Mouse (Mus musculus) embryonic facial prominence, embryonic 13.5 days (tissue): Measurements from ENCODE around the gene Ano9. TPM values are rescaled to one million over a fixed set of nuclear protein-coding genes. Genes with fewer than 3 reads are reported as not detected.

Experiments
- ATAC-seq: fragments of 200-750 bp; cut with Nextera tagmentation; 2 replicates; pipeline ENCODE4 v1.8.0; 2017; ENCODE audit warnings: low read depth; ENCODE audit not compliant: insufficient number of reproducible peaks, insufficient read depth, low FRiP score, low TSS enrichment
- H3K27ac ChIP-seq: fragments of 300-500 bp; sonication (generic); 2 replicates; pipeline ENCODE4 v1.5.1; 2015; ENCODE audit warnings: moderate library complexity, mild to moderate bottlenecking, inconsistent platforms
- H3K27me3 ChIP-seq: fragments of 300-500 bp; sonication (generic); 2 replicates; pipeline ENCODE4 v1.6.1; 2015; ENCODE audit warnings: mild to moderate bottlenecking, inconsistent platforms
- H3K36me3 ChIP-seq: fragments of 300-500 bp; sonication (generic); 2 replicates; pipeline ENCODE4 v1.6.1; 2015; ENCODE audit warnings: mild to moderate bottlenecking, inconsistent platforms
- H3K4me1 ChIP-seq: fragments of 300-500 bp; sonication (generic); 2 replicates; pipeline ENCODE4 v1.6.1; 2015; ENCODE audit warnings: inconsistent platforms
- H3K4me2 ChIP-seq: fragments of 300-500 bp; sonication (generic); 2 replicates; pipeline ENCODE4 v1.6.1; 2015; ENCODE audit warnings: moderate library complexity, mild to moderate bottlenecking, inconsistent platforms
- H3K4me3 ChIP-seq: fragments of 300-500 bp; sonication (generic); 2 replicates; pipeline ENCODE4 v1.5.1; 2015; ENCODE audit warnings: mild to moderate bottlenecking, inconsistent platforms
- H3K9ac ChIP-seq: fragments of 300-500 bp; sonication (generic); 2 replicates; pipeline ENCODE4 v1.6.1; 2015; ENCODE audit warnings: mild to moderate bottlenecking, inconsistent platforms
- H3K9me3 ChIP-seq: fragments of 300-500 bp; sonication (generic); 2 replicates; pipeline ENCODE4 v1.6.1; 2016; ENCODE audit warnings: inconsistent platforms
- WGBS: fragments of 180-500 bp; shearing (Covaris S2); methylation state at CpG from one replicate; pipeline ENCODE4 v1.1.7; 2015; ENCODE audit warnings: mixed read lengths; 5-methylcytosine and 5-hydroxymethylcytosine counted together
- polyA plus RNA-seq: library from polyadenylated mRNA; unstranded; fragments of >200 nt; fragmentation: Nextera tagmentation; extraction: Ambion mirVana; gene quantifications from 2 replicates; pipeline ENCODE4 v1.2.1, GENCODE M21; 2015

Gene Ano9
- polyA plus RNA-seq, 1 experiment from 2014 or later, result 5.2 TPM

DNA sequence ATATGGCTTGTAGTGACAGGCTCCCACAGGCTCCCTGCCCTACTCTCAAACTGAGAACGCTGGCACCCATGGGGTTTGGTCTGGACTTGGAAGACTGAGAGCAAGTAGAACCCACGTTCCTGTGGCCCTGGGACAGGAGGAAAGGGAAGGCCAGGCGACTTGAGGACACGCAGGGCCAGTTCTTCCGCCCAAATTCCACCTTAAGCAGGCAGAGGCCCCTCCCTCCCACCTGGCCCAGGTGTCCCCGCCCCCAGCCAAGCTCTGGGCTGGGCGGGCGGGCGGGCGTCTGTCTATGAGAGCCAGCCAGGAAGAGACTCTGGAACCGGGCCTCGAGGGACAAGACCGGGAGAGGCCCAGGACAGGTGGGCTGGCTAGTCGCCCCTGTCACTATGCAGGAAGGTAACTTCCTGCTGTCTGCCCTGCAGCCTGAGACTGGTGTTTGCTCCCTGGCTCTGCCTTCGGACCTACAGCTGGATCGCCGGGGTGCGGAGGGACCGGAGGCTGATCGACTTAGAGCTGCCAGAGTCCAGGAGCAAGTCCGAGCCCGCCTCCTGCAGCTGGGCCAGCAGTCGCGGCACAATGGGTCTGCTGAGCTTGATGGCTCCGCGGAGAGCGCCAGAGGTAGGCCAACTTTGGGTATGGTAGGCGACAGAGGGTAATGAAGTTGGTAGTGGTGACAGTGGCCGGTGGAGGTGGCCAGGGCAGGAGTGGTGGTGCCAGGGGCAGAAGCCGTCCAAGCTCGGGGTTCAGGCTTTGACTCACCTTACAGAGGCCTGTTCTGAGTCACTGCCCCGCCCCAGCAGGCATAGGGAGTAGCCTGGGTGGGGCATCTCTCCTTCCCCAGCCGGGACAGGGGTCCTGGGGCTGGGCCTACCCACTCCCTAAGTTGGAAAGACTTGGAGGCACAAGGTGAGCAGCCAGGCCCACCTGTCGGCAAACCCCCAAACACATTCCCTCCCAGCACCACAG is 37.8 kb downstream of the Ano9 start:
- no peak; the same call in 1 of the 2 replicates for ATAC-seq
- Histone ChIP-seq H3K9me3 (no peaks in the 10 kb centered on the region), H3K27me3 (peaks cover 11% of the 10 kb centered on the region; the same call in 1 of the 2 replicates), H3K9ac (peak overlapping the region; percentile 62), H3K4me1 (no peaks in the 10 kb centered on the region; the same call in 1 of the 2 replicates), H3K27ac (peak overlapping the region; percentile 68), H3K36me3 (peaks cover 9% of the 10 kb centered on the region), H3K4me2 (peak overlapping the region; percentile 49), H3K4me3 (peak overlapping the region; percentile 38)
- WGBS, result 19% methylated on average over 34 of the region's 34 CpGs

DNA sequence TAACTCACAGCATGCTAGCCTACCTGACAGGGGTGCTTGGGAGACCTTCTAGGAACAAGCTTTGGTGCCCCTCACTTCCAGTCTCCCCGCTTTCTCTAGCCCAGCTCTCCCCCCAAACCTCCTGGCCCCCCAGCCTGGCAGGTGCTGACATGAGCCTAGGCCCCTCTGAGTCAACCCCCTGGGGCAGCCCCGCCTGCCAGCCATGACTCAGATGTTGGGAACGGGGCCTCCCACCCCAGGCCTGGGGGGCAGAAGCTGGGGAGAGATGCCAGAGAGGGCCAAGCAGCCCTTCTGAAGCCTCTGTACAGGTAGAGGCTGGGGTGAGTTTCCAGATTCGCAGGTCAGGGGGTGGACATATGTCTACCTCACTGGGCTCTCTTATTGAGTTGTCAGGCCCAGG is 38.7 kb downstream of the Ano9 start:
- Histone ChIP-seq H3K4me1 (no peaks in the 10 kb centered on the region; the same call in 1 of the 2 replicates), H3K4me3 (no peak overlapping the region), H3K36me3 (peaks cover 9% of the 10 kb centered on the region), H3K27me3 (peaks cover 11% of the 10 kb centered on the region; the same call in 1 of the 2 replicates), H3K9me3 (no peaks in the 10 kb centered on the region), H3K9ac (no peak overlapping the region), H3K27ac (peak overlapping the region; percentile 68; the same call in 1 of the 2 replicates), H3K4me2 (peak overlapping the region; percentile 49)
- WGBS, result 62% methylated on average over 4 of the region's 4 CpGs
- no peak for ATAC-seq

- WGBS, result 84% methylated on average over 15 of the region's 15 CpGs
- no peak within 1 kb of the TSS for H3K9ac ChIP-seq
- H3K27ac ChIP-seq, result peak within 1 kb of the TSS; percentile 68; the same call in 1 of the 2 replicates
- H3K4me3 ChIP-seq, result no peak within 1 kb of the TSS
- no peak for ATAC-seq
- no peaks in the 10 kb centered on the region; the same call in 1 of the 2 replicates for H3K4me1 ChIP-seq
- H3K36me3 ChIP-seq, result peaks cover 5% of the 10 kb centered on the region
- H3K9me3 ChIP-seq, result no peaks in the 10 kb centered on the region
- peak within 1 kb of the TSS; percentile 49 for H3K4me2 ChIP-seq
- H3K27me3 ChIP-seq, result peaks cover 11% of the 10 kb centered on the region; the same call in 1 of the 2 replicates
These were observed 39.8 kb downstream of the Ano9 start, which contains the start of gene Pkp3 for GRCm38 (mm10) chr7:141077841-141078240. Gene Pkp3 (plus strand): TSS chr7:141078218.

GRCm38 (mm10) chr7:141073782-141074181 is 43.8 kb downstream of the Ano9 start:
- Histone ChIP-seq H3K4me1 (peaks cover 26% of the 10 kb centered on the region), H3K9ac (no peak overlapping the region), H3K27me3 (peaks cover 26% of the 10 kb centered on the region), H3K27ac (no peak overlapping the region), H3K4me3 (no peak overlapping the region), H3K9me3 (no peaks in the 10 kb centered on the region), H3K4me2 (no peak overlapping the region), H3K36me3 (peaks cover 2% of the 10 kb centered on the region; the same call in 1 of the 2 replicates)
- WGBS, result 83% methylated on average over 4 of the region's 4 CpGs
- ATAC-seq, result no peak

GRCm38 (mm10) chr7:141072017-141072745 is 45.4 kb downstream of the Ano9 start:
- Histone ChIP-seq H3K9ac (no peak overlapping the region), H3K4me1 (peaks cover 26% of the 10 kb centered on the region), H3K36me3 (peaks cover 18% of the 10 kb centered on the region), H3K4me2 (peak overlapping the region; percentile 26; the same call in 1 of the 2 replicates), H3K27ac (no peak overlapping the region), H3K4me3 (no peak overlapping the region), H3K27me3 (peaks cover 26% of the 10 kb centered on the region), H3K9me3 (no peaks in the 10 kb centered on the region)
- 29% methylated on average over 23 of the region's 23 CpGs for WGBS
- ATAC-seq, result no peak

GRCm38 (mm10) chr7:141070058-141070862 is 47.3 kb downstream of the Ano9 start:
- Histone ChIP-seq H3K4me2 (peak overlapping the region; percentile 82), H3K9me3 (no peaks in the 10 kb centered on the region), H3K36me3 (peaks cover 31% of the 10 kb centered on the region), H3K9ac (peak overlapping the region; percentile 72), H3K4me1 (peaks cover 26% of the 10 kb centered on the region), H3K27me3 (peaks cover 26% of the 10 kb centered on the region), H3K4me3 (peak overlapping the region; percentile 42), H3K27ac (no peak overlapping the region)
- WGBS, result under 1% methylated on average over 51 of the region's 51 CpGs
- no peak for ATAC-seq

- ATAC-seq, result no peak
- WGBS, result 78% methylated on average over 19 of the region's 19 CpGs
- Histone ChIP-seq H3K9me3 (no peaks in the 10 kb centered on the region), H3K4me1 (peaks cover 26% of the 10 kb centered on the region), H3K36me3 (peaks cover 50% of the 10 kb centered on the region), H3K27me3 (peaks cover 26% of the 10 kb centered on the region), H3K27ac (no peak overlapping the region), H3K9ac (no peak overlapping the region), H3K4me2 (no peak overlapping the region), H3K4me3 (no peak overlapping the region)
These were observed 49.3 kb downstream of the Ano9 start for GRCm38 (mm10) chr7:141068351-141068750.

- Histone ChIP-seq H3K27ac (no peak overlapping the region), H3K4me3 (no peak overlapping the region), H3K4me1 (peaks cover 19% of the 10 kb centered on the region), H3K9me3 (no peaks in the 10 kb centered on the region), H3K4me2 (no peak overlapping the region), H3K36me3 (peaks cover 55% of the 10 kb centered on the region), H3K9ac (no peak overlapping the region), H3K27me3 (0 out of 2 replicates have a peak, but pooled peaks cover 2% of the 10 kb centered on the region)
- no peak for ATAC-seq
- WGBS, result 93% methylated on average over 7 of the region's 7 CpGs
These were observed 53.0 kb downstream of the Ano9 start for GRCm38 (mm10) chr7:141064576-141064975.

- Histone ChIP-seq H3K4me3 (no peak overlapping the region), H3K27me3 (no peaks in the 10 kb centered on the region), H3K27ac (no peak overlapping the region), H3K9me3 (no peaks in the 10 kb centered on the region), H3K9ac (no peak overlapping the region), H3K36me3 (peaks cover 55% of the 10 kb centered on the region), H3K4me2 (no peak overlapping the region), H3K4me1 (peaks cover 18% of the 10 kb centered on the region)
- ATAC-seq, result no peak
- 84% methylated on average over 7 of the region's 7 CpGs for WGBS
These were observed 53.4 kb downstream of the Ano9 start for GRCm38 (mm10) chr7:141064175-141064574.

GRCm38 (mm10) chr7:141063353-141063752 is 54.3 kb downstream of the Ano9 start:
- Histone ChIP-seq H3K36me3 (peaks cover 49% of the 10 kb centered on the region), H3K9ac (no peak overlapping the region), H3K27me3 (no peaks in the 10 kb centered on the region), H3K27ac (no peak overlapping the region), H3K9me3 (no peaks in the 10 kb centered on the region), H3K4me1 (peaks cover 18% of the 10 kb centered on the region), H3K4me2 (no peak overlapping the region), H3K4me3 (no peak overlapping the region)
- WGBS, result 92% methylated on average over 3 of the region's 3 CpGs
- ATAC-seq, result no peak
